Mouse (Mus musculus): ENCODE results near the gene Serpinb8.

Serpinb8 gene

DNA sequence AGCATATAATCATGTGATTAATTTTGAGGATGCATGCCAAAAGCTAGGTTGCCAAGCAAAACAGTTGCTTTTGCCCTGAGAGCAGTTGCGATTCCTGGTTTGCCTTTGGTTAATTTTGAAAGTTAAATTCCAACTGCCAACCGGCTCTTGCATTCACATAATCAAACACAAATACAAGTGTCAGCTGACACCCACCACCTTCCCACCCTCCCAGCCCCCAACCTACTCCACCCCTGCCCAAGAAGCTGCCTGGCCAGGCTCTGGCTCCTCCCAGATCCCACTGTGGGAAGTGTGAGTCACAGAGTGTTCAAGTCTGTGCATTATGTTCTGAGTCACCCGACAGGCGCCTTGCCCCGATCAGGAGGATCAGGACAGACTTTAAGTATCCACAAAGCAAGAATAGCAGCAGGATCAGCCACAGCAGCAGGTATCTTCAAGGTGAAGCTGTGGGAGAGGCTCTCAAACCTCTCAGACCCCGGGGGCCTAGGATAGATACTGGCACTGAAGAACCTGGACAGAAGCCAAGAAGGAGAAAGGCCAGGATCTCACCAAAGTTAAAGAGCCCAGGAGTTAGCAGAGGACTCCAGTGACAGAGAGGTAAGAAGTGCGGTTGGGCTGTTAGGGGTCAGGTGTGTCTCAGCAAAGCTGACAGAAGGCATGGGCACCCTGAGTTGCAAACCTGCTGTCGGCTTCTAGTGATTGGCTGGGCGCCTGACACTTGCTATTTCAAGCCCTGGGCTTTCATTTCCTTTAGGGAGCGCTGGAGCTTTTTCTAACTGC lies at the start of gene Serpinb8:
Serpinb8 (plus strand) TSS at position 316 of the 780 bp plus-strand sequence.
- no peak for DNase-seq (ENCODE audit: low spot score in 2 of 2)

DNA sequence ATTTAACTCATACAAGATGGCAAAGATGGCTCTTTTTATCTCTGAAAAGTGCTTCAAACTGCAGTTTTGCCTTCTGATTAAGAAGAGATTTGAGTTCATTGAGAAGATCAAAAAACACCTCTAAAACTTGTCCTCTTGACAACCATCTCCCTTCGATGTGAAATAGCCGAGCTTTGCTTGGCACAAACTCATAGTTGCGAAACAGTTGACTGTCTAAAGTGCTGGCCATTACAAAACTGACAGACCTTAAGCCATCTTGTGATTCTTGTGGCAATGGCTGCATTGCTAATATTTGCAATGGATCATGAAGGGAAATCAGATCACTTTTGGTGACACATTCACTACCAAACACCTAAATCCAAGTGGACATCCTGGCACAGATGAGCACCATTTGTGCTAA lies 30.3 kb upstream of the Serpinb8 start:
- no peak for DNase-seq (ENCODE audit: low spot score in 2 of 2)

DNA sequence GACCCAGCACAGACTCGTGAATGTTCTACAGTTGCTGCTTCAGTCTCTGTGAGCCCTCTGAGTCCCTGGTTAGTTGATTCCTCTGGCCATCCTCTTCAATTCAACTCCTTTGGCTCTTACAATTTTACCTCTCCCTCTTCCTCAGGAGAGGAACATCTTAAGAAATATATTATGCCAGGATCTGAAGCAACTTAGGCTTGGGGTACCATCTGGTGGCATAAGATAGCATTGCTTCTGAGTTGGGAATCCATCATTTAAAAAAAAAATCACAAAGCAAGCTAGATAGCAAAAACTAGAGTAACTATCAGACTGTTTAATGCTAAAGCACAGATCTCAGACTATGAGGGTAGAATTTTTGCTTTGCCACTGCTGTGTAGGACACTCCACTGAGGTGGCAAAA lies 27.7 kb upstream of the Serpinb8 start:
- DNase-seq (ENCODE audit: low spot score in 2 of 2): no peak

DNA sequence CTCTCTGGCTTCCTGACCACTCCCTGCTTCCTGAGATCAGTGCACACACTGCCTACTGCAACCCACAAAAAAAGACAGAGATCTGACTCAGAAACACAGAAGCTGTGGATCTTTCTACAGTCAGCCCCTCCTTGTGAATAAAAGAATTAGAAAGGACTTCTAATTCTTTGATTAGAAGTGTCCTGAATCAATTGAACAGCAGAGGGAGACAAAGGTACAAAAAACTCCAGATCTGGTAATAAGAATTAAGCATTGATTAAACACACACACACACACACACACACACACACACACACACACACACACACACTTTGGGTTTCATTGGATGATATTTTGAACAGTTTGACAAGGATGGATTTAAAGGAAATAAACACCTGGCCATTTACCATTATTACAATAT lies 24.2 kb upstream of the Serpinb8 start:
- DNase-seq (ENCODE audit: low spot score in 2 of 2): no peak

DNA sequence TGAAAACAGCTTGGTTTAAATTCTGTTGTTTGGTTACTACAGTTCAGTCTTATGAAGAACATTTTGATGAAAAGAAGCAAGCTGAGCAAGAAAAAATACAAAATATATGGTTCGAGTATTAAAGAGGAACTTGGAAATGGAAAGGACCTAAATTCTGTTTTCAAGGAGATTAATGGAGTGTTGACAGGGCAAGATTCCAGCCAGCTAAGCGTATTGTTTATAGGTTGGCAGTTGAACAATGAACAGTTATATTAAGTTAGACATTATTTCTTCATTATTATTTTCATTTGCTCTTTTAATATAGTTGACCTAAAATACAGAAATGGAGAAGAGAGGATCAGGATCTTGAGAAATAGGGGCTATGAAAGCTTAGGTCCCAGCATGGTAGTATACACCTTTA lies 13.7 kb upstream of the Serpinb8 start:
- DNase-seq (ENCODE audit: low spot score in 2 of 2): no peak

DNA sequence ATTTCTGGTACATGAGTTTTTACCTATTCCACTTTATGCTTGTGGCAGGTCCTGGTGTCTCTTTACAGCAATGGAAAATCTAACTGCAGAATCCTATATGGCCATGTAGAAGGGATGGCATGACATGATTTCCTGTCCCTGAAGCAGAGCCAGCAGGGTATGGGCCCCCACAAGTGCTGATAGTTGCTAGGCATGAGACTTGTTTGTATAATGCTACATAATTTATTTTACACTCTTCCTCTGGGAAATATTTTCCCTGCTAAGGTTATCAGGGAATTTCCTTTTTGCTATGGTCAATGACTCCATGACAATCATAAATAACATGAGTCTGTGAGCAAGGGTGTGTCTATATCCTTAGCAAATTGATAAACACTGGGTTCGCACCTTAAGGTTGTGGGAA lies 12.3 kb upstream of the Serpinb8 start:
- DNase-seq (ENCODE audit: low spot score in 2 of 2): no peak

DNA sequence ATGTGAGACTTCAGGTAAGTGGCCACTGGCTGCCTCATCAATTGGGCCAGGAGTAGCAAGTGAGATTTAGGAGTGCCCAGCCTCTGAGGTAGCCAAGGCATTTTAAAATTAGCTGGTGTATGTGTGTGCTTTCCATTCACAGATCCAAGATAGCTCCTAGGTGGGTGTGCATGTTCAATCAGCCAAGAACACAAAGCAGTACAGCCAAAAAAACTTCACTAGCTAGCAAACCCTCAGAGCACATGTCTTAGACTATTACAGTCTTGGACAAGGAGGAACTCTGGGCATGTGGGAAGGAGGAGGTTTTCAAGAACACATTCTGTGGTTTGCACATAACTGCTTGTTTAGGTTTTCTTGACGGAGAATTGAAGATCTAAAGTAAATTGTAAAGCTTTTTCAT lies 8.6 kb upstream of the Serpinb8 start:
- DNase-seq (ENCODE audit: low spot score in 2 of 2): no peak

DNA sequence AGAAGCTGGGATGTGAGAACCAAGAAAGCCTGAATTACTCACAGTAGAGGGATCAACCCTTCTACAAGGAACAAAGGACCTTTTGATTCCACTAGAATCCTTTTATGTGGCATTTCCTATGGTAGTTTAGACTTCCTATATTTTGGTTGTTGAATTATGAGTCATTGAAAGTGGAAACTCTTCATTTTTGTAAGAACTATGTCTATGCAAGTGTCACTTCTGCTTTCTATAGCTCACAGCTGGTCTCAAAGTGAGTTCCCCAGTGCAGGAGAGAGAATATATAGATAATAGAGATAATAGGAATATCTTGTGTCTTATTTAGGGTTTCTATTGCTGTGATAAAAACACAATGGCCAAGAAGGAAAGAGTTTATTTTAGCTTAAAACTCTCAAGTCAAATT lies 6.9 kb upstream of the Serpinb8 start:
- DNase-seq (ENCODE audit: low spot score in 2 of 2): no peak

DNA sequence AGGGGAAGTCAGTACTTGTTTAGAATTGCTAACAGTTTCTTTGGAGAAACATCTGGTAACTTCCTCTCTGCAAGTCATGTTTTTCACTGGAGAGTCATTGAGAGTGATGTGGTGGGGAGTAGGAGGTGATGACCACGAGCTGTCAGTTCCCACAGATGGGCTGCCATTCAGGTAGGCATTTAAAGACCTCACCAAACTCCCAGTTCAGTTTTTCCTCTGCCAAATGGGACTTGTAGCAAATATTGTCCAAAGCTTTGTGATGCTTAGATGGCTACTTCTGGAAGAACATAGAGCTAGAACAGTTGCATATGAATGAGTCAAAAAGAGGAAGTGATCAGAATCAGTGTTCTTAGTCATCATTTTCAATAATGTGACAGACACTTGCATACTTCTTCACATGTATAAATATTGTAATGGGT lies 5.8 kb upstream of the Serpinb8 start:
- DNase-seq (ENCODE audit: low spot score in 2 of 2): no peak

DNA sequence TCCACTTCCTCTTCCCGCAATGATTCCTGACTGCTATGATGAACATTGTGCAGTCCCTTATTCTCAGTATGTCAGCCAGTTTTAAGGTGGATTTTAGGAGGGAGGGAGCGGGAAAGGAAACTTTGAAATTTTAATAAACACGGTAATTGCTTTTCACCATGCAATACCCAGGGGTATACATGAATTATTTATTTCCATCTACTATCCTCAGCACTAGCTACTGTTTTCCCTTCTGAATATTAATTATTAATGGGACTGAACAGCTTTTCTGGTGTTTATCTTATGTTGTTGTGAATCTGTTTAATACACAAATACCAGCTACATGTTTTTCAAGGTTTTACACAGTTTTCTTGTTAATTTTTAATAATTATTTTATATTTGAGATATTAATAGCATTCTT lies 4.9 kb upstream of the Serpinb8 start:
- no peak for DNase-seq (ENCODE audit: low spot score in 2 of 2)

DNA sequence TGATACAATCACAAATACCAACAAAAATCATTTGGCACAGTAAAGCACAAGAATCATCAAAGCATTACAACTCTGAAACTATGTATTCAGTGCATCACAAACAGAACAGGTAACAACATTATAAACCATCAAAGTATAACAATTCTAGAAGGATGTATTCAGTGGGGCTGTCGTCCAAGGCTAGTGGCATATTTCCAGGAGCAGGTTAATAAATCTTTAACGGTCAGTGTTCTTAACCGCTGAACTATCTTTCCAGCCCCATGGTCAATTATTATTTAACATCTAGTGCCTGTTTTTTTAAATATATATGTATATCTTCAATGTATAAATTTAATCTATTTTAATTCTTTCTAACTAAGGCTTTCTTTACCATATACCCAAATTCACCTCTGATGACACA lies 3.6 kb upstream of the Serpinb8 start:
- no peak for DNase-seq (ENCODE audit: low spot score in 2 of 2)

DNA sequence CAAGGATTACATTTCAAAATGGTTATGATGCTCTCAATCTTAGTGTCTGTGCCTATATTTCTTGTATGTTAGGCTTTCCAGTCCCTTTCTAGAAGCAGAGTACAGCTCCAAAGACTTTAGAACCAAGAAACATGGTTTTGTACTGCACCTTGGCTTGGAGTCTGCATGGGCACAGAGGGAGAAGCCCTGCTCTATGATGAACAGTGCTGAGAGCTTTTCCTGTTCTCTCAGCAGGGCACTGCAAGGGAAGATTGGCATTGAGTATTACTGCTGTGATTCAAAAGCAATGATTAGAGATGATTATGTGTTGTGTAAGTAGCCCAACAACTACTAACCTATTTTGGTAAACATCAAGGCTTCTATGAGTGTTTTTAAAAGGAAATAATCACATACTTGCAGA lies 1.6 kb upstream of the Serpinb8 start:
- DNase-seq (ENCODE audit: low spot score in 2 of 2): no peak

DNA sequence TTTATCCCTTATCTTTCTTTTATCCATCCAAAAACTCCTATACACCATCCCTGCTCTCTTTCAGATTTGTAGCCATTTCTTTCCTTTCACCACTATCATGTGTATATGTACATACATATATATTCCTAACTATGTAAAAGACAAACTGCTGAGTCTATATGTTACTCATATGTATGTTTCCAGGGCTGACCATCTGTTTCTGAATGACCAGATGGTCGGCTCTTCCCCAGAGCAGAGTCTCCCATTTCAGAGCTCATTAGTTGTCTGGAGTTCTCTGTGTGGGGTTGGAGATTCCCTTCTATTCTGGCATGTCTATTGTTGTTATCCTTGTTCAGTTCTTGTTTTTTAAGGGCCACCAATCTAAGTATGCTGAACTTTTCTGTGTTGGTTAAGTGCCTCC lies 1.2 kb upstream of the Serpinb8 start:
- no peak for DNase-seq (ENCODE audit: low spot score in 2 of 2)

DNA sequence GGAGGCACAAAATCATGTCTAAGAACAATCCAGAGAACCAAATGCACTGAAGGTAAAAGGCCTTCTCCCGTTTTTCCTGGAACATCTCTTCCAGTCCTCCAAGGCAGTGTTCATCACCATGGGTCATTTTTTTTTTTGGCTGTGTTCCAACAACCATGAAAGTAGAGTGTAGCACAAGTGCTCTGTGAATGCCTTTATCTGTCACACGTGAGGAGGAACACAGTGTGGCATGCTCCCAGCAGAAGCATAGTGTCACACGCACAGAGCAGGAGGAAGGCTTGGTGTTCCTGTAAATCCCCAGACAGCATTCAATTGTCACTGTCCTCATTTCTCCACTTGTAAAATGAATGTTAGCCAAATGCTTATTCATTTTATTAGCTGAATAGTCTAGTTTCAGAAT lies 2.8 kb downstream of the Serpinb8 start:
- DNase-seq (ENCODE audit: low spot score in 2 of 2): no peak

DNA sequence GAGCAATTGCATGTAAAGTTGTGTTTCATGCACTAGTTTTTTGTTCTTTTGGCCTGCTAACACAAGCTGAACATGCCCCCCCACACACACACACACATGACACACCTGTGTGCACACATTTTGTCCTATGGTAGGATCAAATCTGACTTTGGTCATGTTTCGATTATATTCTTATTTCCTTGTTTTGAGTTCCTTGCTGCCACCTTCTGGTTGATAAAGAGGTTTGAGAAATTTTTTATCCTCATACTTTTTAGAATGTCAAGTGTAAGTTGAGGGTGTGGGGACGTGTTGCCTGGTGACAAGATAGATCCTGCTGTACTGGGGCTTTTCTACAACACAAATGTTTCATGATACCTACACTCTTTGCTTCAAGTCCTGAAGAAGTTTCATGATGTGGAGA lies 3.7 kb downstream of the Serpinb8 start:
- DNase-seq (ENCODE audit: low spot score in 2 of 2): no peak

DNA sequence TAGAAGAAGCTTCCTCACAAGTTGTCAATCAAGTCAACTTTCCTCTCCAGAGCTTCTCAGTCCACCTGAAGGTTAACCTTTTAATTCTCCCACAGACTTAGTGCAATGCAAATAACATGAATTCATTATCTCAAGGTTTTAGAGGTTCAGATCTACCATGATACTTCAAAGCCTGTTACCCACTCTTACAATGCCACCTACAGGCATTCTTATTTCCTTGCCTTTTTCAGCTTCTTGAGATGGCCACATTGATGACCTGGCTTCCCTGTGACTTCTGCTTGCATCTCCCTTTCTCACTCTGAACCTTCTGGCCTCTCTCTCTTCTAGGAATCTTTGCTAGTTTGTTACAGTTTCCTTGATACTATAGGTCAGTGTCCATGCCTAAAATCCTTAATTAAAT lies 7.1 kb downstream of the Serpinb8 start:
- DNase-seq (ENCODE audit: low spot score in 2 of 2): no peak

DNA sequence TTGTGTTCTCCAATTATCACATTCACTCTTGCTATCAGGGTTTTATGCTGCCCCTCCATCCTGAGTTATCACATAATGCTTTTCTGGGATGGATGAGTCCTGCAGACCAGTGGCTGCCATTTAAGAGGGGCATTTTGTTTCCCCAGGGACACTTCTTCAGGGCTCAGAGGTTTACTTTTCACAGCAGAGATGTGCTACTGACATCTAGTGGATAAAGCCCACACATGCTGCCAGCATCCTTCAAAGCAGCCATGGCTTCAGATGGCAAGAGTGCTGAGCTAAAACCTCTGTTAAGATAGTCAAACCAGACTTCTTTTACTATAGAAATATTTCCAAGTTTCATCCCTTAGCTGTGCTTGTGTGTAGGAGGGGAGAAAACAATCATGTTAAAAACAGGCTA lies 8.7 kb downstream of the Serpinb8 start:
- no peak for DNase-seq (ENCODE audit: low spot score in 2 of 2)

DNA sequence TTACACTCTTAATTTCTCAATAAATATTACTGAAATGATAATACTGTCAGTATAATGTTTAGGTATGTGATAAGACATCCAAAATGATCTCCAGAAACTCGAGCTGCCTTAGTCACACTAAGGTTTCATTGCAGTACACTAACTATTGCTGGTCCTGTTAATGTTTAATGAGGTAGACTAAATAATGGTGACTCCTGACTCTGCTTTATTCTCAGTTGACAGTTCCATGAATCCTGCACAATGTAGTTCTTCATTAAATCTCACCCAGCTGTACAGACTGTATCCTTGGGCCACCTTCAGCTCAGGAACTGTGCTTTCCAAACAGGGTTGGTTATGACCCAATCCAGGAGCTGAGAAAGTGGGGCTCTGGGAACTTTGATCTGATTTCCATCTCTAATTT lies 19.1 kb downstream of the Serpinb8 start:
- no peak for DNase-seq (ENCODE audit: low spot score in 2 of 2)

DNA sequence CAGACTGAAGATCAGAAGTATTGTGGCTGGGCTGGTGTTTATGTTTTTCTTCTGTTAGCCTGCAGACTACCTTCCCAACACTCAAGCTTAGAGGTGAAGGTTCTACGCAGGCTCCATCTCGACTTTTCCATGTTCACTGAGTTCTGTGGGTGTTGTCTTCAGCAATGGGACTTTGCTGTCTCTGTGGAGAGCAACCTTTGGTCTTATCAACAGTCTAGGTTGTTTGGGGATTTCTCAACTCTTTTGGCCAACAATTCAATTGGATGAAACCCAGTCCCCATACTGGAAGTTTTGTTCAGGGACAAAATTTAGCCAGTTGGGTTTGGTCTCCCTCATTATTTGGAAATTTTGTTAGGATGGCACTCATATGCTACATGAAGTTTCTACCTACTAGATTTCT lies 24.3 kb downstream of the Serpinb8 start:
- no peak for DNase-seq (ENCODE audit: low spot score in 2 of 2)

DNA sequence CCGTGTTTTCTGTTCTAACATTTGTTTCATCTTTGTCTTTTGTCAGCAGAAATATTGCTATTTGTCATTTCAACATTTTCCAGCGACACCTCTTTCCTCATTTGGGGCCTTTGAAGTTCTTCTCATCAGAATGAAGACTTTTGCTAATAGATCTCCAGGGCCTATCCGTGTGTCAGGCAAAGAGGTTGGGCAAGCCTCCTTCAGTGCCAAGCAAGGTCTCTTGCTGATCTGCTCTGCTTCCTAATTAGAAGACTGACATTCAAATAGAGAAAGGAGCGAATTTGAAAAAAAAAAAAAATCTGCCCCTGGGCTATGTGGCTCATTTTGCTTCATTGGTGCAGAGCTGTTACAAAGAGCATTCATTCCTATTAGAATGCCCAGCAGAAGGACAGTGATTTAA lies 32.2 kb downstream of the Serpinb8 start:
- DNase-seq (ENCODE audit: low spot score in 2 of 2): no peak

DNA sequence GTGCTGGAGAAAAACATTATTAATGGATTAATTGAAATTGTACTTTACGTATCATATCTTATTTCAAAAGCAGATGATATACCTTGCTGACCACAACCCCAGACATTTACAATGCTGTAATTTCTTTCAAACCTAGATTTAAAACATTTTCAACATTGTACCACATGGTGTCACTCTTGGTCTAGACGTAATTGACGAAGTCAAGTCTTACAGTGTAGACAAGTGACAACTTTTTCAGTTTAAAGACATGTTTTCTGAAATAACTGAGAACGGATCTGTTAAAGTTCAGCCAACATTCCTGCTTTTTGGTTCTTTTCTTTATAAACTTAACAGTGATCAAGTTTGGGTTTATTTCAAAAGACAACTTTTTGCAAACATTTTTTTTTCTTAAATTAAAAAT lies 46.1 kb downstream of the Serpinb8 start:
- DNase-seq (ENCODE audit: low spot score in 2 of 2): no peak

DNA sequence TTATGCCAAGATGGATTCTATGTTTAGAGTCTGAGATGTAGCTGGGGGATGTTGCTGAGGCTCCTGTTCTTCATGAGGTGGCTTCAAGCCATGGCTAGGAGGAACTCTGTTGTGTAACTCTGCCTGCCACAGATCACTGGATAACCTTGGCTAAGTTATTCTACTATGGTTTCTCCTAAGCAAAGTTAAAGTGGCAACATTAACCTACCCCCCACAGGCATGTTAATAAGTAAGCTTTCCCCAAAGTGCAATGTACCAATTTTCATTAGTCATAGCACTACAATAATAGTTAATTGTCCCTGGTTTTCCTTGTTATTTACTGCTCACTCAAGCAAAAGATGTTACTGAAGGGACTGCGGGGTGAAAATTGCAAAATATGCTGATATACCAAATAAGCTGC lies 48.2 kb downstream of the Serpinb8 start:
- DNase-seq (ENCODE audit: low spot score in 2 of 2): no peak

DNA sequence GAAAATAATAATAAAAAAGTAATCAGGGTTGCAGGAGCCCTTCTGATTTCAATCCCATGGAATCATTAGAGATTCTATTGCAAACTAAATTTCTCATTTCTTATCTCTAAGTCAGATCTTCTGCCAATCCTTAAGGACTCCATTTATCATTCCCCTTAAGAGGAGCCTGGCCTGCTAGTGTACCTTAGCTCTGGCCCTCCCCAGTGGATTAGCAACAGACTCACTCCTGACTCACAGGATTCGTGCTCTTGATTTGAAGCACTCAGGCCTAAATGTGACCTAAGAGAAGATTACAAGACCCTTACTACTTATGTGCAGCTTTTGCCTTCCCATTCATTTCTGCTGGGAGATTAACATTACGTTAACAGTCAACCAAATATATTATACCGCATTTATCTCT lies 48.7 kb downstream of the Serpinb8 start:
- no peak for DNase-seq (ENCODE audit: low spot score in 2 of 2)

DNA sequence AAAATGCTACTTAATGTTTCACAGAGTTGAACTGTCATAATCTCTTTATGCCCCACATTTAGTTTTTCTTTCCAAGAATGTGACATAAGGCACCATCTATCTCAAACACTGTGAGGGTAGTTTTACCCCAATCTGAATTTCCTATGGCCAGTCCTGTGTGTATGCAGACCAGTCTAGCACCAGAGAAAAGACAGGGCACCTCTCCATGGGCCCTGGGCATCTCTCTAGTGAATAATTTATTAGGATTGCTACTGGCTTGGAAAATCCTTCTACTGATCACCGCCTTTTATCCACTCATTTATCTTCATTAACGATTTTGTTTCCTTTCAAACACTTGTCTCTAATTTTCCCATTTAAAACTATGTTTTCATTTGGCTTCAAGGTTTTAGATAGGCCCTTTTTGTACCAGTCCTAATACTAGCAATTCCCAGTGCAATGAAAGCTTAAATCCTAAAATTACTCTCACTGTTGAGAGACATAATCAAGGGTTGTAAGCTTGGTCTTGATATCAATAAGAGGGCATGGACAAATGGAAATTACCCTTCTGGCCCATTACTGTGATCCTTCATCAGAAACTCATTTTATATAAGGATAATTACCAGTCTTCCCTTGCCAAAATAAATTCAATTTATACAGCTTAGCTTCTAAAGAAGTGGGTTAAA lies 52.8 kb downstream of the Serpinb8 start:
- no peak for DNase-seq (ENCODE audit: low spot score in 2 of 2)

Measured in thymus, postnatal 10 days (tissue).